Comparison of ENCODE assay signal across 8 mouse cellular contexts in genomic region chr8:70487993-70488796, GRCm38 (mm10). TPM values are rescaled to one million over a fixed set of nuclear protein-coding genes. Genes with fewer than 3 reads are reported as not detected.
DNase-seq lines count a peak whose midpoint lies in the region; ATAC-seq and TF ChIP-seq lines count a peak whose summit lies in the region.

No protein-coding gene starts in this region.

- no peaks in the 10 kb centered on the region for H3K36me3 ChIP-seq in kidney, adult 2 months (ENCODE audit: control insufficient read depth, insufficient read depth, low read length)
- no peaks in the 10 kb centered on the region for H3K36me3 ChIP-seq in embryonic facial prominence, embryonic 15.5 days
- H3K36me3 ChIP-seq in kidney, embryonic 16.5 days (ENCODE audit: insufficient read depth, low read length) = no peaks in the 10 kb centered on the region

- H3K27ac ChIP-seq in kidney, adult 2 months (ENCODE audit: insufficient read depth, low read depth, low read length) = no peak overlapping the region
- no peak overlapping the region for H3K27ac ChIP-seq in embryonic facial prominence, embryonic 15.5 days (replicated peaks)
- H3K27ac ChIP-seq in kidney, embryonic 16.5 days (ENCODE audit: low read length) = no peak overlapping the region

- H3K4me2 ChIP-seq in embryonic facial prominence, embryonic 15.5 days (replicated peaks) = peak overlapping the region; percentile 65
- peak overlapping the region; percentile 58 for H3K4me2 ChIP-seq in kidney, embryonic 16.5 days (replicated peaks; ENCODE audit: low read depth, low read length)

- H3K9ac ChIP-seq in embryonic facial prominence, embryonic 15.5 days = no peak overlapping the region
- H3K9ac ChIP-seq in kidney, embryonic 16.5 days (replicated peaks; ENCODE audit: low read length) = peak overlapping the region; percentile 52

- ATAC-seq in embryonic facial prominence, embryonic 15.5 days (ENCODE audit: insufficient number of reproducible peaks, low FRiP score, low TSS enrichment, low read depth) = no peak
- ATAC-seq in kidney, embryonic 16.5 days (ENCODE audit: low FRiP score, low TSS enrichment) = peak; percentile 49

- peak; percentile 59 for DNase-seq in kidney, adult 2 months
- no peak for DNase-seq in kidney, adult 8-10 months
- DNase-seq in lung, postnatal 14 days = peak; percentile 54
- peak; percentile 80 for DNase-seq in testis, postnatal 14 days (ENCODE audit: low spot score)
- no peak for DNase-seq in adipocyte (ENCODE audit: low spot score)
- no peak for DNase-seq in layer of hippocampus, postnatal 36 days

- H3K27me3 ChIP-seq in kidney, adult 2 months (replicated peaks; ENCODE audit: control insufficient read depth, insufficient read depth, low read length) = peaks cover 9% of the 10 kb centered on the region; the same call in 1 of the 2 replicates
- peaks cover 71% of the 10 kb centered on the region for H3K27me3 ChIP-seq in embryonic facial prominence, embryonic 15.5 days
- peaks cover 96% of the 10 kb centered on the region for H3K27me3 ChIP-seq in kidney, embryonic 16.5 days (ENCODE audit: insufficient read depth, low read length)

- no peak for TF ChIP-seq CTCF in kidney, adult 2 months (conservative IDR thresholded peaks at IDR 0.05; ENCODE audit: insufficient read depth, insufficient read length, low read depth, low read length)

- no peak for TF ChIP-seq POLR2A in kidney, adult 2 months (IDR thresholded peaks at IDR 0.05; ENCODE audit: low read depth, low read length)

- no peaks in the 10 kb centered on the region for H3K4me1 ChIP-seq in kidney, adult 2 months (ENCODE audit: control insufficient read depth, insufficient read depth, low read length)
- peaks cover 61% of the 10 kb centered on the region for H3K4me1 ChIP-seq in embryonic facial prominence, embryonic 15.5 days
- peaks cover 52% of the 10 kb centered on the region for H3K4me1 ChIP-seq in kidney, embryonic 16.5 days (ENCODE audit: insufficient read depth, low read length)

- 9% methylated on average over 55 of the region's 55 CpGs for WGBS in kidney, adult 2 months
- 5% methylated on average over 55 of the region's 55 CpGs for WGBS in embryonic facial prominence, embryonic 15.5 days
- WGBS in kidney, embryonic 16.5 days = 2% methylated on average over 49 of the region's 55 CpGs

- no peaks in the 10 kb centered on the region for H3K9me3 ChIP-seq in embryonic facial prominence, embryonic 15.5 days (replicated peaks)
- no peaks in the 10 kb centered on the region for H3K9me3 ChIP-seq in kidney, embryonic 16.5 days (ENCODE audit: low read length)

- H3K4me3 ChIP-seq in kidney, adult 2 months (ENCODE audit: insufficient read depth, low read depth, low read length) = no peak overlapping the region; the same call in 1 of the 2 replicates
- H3K4me3 ChIP-seq in embryonic facial prominence, embryonic 15.5 days (replicated peaks) = peak overlapping the region; percentile 31
- H3K4me3 ChIP-seq in kidney, embryonic 16.5 days (ENCODE audit: low read length) = peak overlapping the region; percentile 39

RNA-seq across cellular contexts. Expression of gene Tmem59l, which starts 1.0 kb away (rescaled TPM):
- 0.20 and 0.44 TPM in 2 replicates for polyA plus RNA-seq in kidney, adult 2 months (2012; rRNA removed)
- polyA plus RNA-seq in embryonic facial prominence, embryonic 15.5 days (2015; fragmentation: Nextera tagmentation; extraction: Ambion mirVana) = 16.5 and 18.7 TPM in 2 replicates
- 6.5 and 7.0 TPM in 2 replicates for polyA plus RNA-seq in kidney, embryonic 16.5 days (2015; fragmentation: Nextera tagmentation; extraction: Ambion mirVana)
- 100 to 1,000 TPM; 312 to 335 TPM for total RNA-seq in layer of hippocampus, postnatal 36 days (2021)

RNA-seq across cellular contexts. Expression of gene Crlf1, which starts 4.8 kb away (rescaled TPM):
- polyA plus RNA-seq in kidney, adult 2 months (2012; rRNA removed) = 2.6 TPM in 2 replicates
- 151 and 159 TPM in 2 replicates for polyA plus RNA-seq in embryonic facial prominence, embryonic 15.5 days (2015; fragmentation: Nextera tagmentation; extraction: Ambion mirVana)
- 29.3 and 30.7 TPM in 2 replicates for polyA plus RNA-seq in kidney, embryonic 16.5 days (2015; fragmentation: Nextera tagmentation; extraction: Ambion mirVana)
- 10 to 100 TPM; 42.9 to 45.2 TPM for total RNA-seq in layer of hippocampus, postnatal 36 days (2021)

RNA-seq across cellular contexts. Expression of gene Klhl26, which starts 11.4 kb away (rescaled TPM):
- 20.2 and 29.7 TPM in 2 replicates for polyA plus RNA-seq in kidney, adult 2 months (2012; rRNA removed)
- 27.6 and 28.1 TPM in 2 replicates for polyA plus RNA-seq in embryonic facial prominence, embryonic 15.5 days (2015; fragmentation: Nextera tagmentation; extraction: Ambion mirVana)
- polyA plus RNA-seq in kidney, embryonic 16.5 days (2015; fragmentation: Nextera tagmentation; extraction: Ambion mirVana) = 25.0 and 26.8 TPM in 2 replicates
- 10 to 100 TPM; 57.4 to 59.0 TPM for total RNA-seq in layer of hippocampus, postnatal 36 days (2021)

RNA-seq across cellular contexts. Expression of gene Rex1bd, which starts 18.4 kb away (rescaled TPM):
- polyA plus RNA-seq in kidney, adult 2 months (2012; rRNA removed) = 161 and 177 TPM in 2 replicates
- 155 and 174 TPM in 2 replicates for polyA plus RNA-seq in embryonic facial prominence, embryonic 15.5 days (2015; fragmentation: Nextera tagmentation; extraction: Ambion mirVana)
- polyA plus RNA-seq in kidney, embryonic 16.5 days (2015; fragmentation: Nextera tagmentation; extraction: Ambion mirVana) = 133 and 135 TPM in 2 replicates
- 100 to 1,000 TPM in 1 of 2 experiments, 10 to 100 TPM in 1; 97.5 to 102 TPM for total RNA-seq in layer of hippocampus, postnatal 36 days (2021)

RNA-seq across cellular contexts. Expression of gene Uba52, which starts 22.4 kb away (rescaled TPM):
- 620 and 835 TPM in 2 replicates for polyA plus RNA-seq in kidney, adult 2 months (2012; rRNA removed)
- 940 and 1,016 TPM in 2 replicates for polyA plus RNA-seq in embryonic facial prominence, embryonic 15.5 days (2015; fragmentation: Nextera tagmentation; extraction: Ambion mirVana)
- polyA plus RNA-seq in kidney, embryonic 16.5 days (2015; fragmentation: Nextera tagmentation; extraction: Ambion mirVana) = 869 and 882 TPM in 2 replicates
- total RNA-seq in layer of hippocampus, postnatal 36 days (2021) = 100 to 1,000 TPM; 947 to 957 TPM

Comparison
In these comparisons a context has a peak if more than half of its experiments do, and no peak if none do; other contexts are left out.
1. DNase-seq: peak in kidney, adult 2 months (single experiment), lung, postnatal 14 days (single experiment) and testis, postnatal 14 days (single experiment); none in kidney, adult 8-10 months (0 of 2), adipocyte (single experiment) and layer of hippocampus, postnatal 36 days (0 of 2).